Mouse (Mus musculus) right cerebral cortex, postnatal 10 days (tissue): ENCODE measurements at regions not wholly inside any gene's neighbourhood (a gene's known extent, or its start where the extent isn't known, plus 50 kb on each side); places are given as distances from the start of the nearest gene placed in this dataset.

Experiments
- DNase-seq, 2 experiments: peaks; one replicate each; pipeline ENCODE4 v3.0.0; 2021; ENCODE audit warnings: low spot score in 2 of 2

DNA sequence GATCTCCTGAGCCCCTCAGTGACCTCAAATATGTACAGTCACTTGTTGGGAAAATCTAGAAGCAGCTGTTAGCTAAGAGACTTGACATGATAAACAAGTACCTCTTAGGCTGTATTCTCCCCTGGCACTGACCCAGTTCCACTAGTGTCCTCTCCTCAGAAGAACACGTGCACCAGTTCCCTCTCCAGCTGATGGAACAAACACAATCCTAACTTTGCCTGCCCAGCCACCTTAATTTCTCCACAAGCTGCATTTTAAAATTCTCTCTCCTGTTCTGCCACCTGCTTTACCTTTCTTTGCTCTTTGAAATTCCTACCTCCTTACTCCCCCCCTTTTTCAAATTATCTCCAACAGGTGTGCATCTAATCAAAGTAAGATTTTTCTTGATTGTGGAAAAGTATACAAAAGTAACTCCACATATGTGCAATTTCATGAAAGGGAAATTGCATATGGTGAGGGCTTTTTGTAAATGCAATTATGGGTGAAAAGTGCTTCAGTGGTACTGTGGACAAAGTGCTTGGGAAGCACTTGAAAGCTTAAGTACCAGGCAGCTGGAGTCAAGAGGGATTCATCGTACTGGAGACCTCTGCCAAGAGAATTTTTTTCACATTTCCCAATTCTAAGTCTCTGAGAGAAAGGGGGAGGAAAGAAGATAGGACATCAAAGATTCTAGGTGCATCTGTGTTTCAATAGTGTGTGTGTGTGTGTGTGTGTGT is 590.7 kb upstream of the Acvr2a start:
- DNase-seq = no peak

DNA sequence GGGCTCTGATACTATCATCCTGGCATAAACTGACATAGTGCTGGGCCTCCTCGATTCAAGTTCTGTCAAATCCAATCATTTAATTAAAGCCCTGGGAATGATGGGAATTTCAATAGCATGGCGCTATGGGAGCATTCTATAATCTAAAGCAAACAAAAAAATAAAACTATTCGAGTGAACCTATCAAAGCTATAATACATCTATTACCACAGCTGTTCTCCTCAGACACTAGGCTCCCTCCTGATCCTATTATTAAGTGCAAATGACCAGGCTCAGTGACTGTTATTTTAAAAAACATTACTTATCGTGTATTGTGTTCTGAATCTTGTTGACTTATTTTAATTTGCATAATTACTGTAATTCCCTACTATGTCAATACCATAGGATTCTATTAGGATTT is 563.7 kb upstream of the Acvr2a start:
- DNase-seq = no peak

DNA sequence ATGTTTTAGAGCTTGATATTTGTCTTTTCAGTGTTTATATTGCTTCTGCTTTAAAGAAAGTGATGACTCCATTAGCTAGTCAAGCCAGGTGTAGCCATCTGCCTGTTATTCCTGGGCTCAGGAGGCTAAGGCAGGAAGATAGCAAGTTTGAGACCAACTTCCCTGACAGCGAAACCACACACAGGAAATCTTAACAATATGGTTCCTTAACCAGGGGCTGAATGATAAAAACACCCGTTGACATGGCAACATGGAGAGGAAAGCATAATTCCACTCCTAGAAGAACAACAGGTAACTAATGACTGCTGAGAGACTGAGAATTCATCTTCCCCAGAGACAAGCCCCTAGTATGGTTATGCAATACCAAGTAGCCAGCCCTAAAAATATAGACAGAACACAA is 553.6 kb upstream of the Acvr2a start:
- DNase-seq = no peak
